Mouse (Mus musculus): Measurements from ENCODE around the gene Tmem189. TPM values are rescaled to one million over a fixed set of nuclear protein-coding genes. Genes with fewer than 3 reads are reported as not detected.
A peak's percentile ranks its signal among the peaks of the same experiment; 100 is the strongest.

Gene Tmem189
- total and polyA plus RNA-seq, 2 experiments = 4.8 to 19.6 TPM

DNA sequence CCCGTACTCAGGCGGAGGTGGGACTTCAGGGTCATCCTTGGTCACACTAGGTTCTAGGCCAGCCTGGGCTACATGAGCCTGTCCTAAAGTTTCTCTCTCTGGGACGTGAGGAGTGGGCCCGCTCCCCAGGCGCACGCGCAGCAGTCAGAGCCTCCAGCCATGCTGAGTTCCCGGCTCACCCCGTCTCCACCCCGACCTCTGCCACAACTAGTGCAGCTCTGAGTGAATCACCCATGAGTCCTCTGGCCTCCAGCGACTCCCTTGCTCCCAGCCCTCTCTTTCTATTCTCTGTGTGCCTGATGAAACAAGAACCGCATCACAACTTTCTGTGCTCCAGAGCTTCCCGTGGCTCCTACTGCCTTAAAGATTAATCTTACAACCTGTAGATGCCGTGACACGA, 18.8 kb upstream of the Tmem189 start:
- H3K4me3 ChIP-seq (ENCODE audit: insufficient read depth, low read depth, low read length) = no peak overlapping the region
- H3K27ac ChIP-seq (replicated peaks; ENCODE audit: insufficient read depth, low read depth, low read length) = no peak overlapping the region
- DNase-seq (ENCODE audit: extremely low read depth, low read depth, low spot score) = no peak
- TF ChIP-seq POLR2A (IDR thresholded peaks at IDR 0.05; ENCODE audit: extremely low read depth, insufficient read depth, low read length) (no peak), CTCF (IDR thresholded peaks at IDR 0.05; ENCODE audit: low read depth, low read length) (no peak)
- no peak overlapping the region for H3K9ac ChIP-seq (ENCODE audit: low read depth, low read length)
- H3K27me3 ChIP-seq (ENCODE audit: control insufficient read depth, insufficient read depth, low read length) = no peaks in the 10 kb centered on the region
- peaks cover 8% of the 10 kb centered on the region for H3K4me1 ChIP-seq (ENCODE audit: control insufficient read depth, insufficient read depth, low read length)
- 84% methylated on average over 15 of the region's 15 CpGs for WGBS
- H3K79me2 ChIP-seq (ENCODE audit: control insufficient read depth, insufficient read depth, low read length) = no peaks in the 10 kb centered on the region
- H3K36me3 ChIP-seq (ENCODE audit: control insufficient read depth, insufficient read depth, low read length) = no peaks in the 10 kb centered on the region

DNA sequence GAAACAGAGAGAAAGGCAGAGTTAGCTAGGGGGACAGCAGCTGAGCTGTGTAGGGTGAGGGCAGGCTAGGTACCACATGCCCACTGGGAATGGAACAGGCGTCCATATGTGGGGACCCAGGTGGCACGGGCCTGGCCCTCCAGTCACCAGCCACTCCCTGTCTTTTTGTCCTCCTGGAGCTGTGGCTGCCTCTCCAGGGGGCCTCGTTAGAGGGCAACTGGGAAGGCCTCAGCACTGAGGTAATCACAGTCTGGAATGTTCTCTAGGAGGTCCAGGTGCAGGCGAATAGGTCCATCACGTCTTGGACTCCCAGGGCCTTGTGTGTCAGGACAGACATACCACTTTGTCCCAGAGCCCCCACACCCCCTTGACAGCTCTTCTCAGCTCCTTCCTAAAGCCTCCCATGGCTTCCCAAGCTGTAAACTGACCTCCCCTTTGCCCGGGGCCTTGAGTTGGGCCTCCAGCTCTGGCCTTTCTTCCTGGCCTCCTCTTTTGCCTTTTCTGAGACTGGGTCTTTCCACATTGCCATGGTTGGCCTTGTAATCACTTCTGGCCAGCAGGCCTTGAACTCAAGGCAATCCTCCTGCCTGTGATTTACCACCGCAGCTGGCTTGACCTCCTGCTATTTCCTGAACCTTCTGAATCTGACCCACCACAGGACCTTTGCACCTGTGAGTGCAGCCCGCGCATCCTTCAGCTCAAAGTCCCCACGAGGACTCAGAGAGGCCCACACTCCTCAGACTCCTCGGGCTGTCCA, 16.7 kb upstream of the Tmem189 start:
- Histone ChIP-seq H3K4me3 (ENCODE audit: insufficient read depth, low read depth, low read length) (no peak overlapping the region), H3K27me3 (ENCODE audit: control insufficient read depth, insufficient read depth, low read length) (no peaks in the 10 kb centered on the region), H3K9ac (ENCODE audit: low read depth, low read length) (no peak overlapping the region), H3K79me2 (ENCODE audit: control insufficient read depth, insufficient read depth, low read length) (no peaks in the 10 kb centered on the region), H3K27ac (replicated peaks; ENCODE audit: insufficient read depth, low read depth, low read length) (no peak overlapping the region), H3K36me3 (ENCODE audit: control insufficient read depth, insufficient read depth, low read length) (no peaks in the 10 kb centered on the region), H3K4me1 (ENCODE audit: control insufficient read depth, insufficient read depth, low read length) (peaks cover 8% of the 10 kb centered on the region)
- TF ChIP-seq POLR2A (IDR thresholded peaks at IDR 0.05; ENCODE audit: extremely low read depth, insufficient read depth, low read length) (no peak), CTCF (IDR thresholded peaks at IDR 0.05; ENCODE audit: low read depth, low read length) (no peak)
- DNase-seq (ENCODE audit: extremely low read depth, low read depth, low spot score) = no peak
- WGBS = 92% methylated on average over 11 of the region's 11 CpGs

DNA sequence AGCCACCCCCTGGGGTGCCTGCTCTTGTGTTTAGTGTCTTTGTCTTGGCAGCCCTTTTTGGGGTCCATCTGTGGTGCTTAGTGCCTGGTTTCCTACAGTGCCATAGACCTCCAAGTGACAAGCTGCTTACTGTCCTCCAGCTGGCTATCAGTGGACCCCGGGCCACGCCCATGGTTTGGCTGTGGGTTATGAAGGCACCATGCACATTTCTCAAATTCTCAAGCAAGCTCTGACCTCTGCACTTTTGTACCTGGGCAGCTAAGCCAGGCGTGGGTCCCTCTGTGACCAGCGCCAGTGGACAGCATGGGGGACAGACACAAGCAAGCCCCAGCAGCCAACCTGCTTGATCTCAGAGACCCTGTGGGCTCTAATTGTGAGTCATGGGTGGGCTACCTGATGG, 14.8 kb upstream of the Tmem189 start:
- no peak for DNase-seq (ENCODE audit: extremely low read depth, low read depth, low spot score)
- Histone ChIP-seq H3K36me3 (ENCODE audit: control insufficient read depth, insufficient read depth, low read length) (no peaks in the 10 kb centered on the region), H3K79me2 (ENCODE audit: control insufficient read depth, insufficient read depth, low read length) (no peaks in the 10 kb centered on the region), H3K27me3 (ENCODE audit: control insufficient read depth, insufficient read depth, low read length) (no peaks in the 10 kb centered on the region), H3K4me1 (ENCODE audit: control insufficient read depth, insufficient read depth, low read length) (no peaks in the 10 kb centered on the region), H3K4me3 (ENCODE audit: insufficient read depth, low read depth, low read length) (no peak overlapping the region), H3K27ac (replicated peaks; ENCODE audit: insufficient read depth, low read depth, low read length) (no peak overlapping the region), H3K9ac (ENCODE audit: low read depth, low read length) (no peak overlapping the region)
- 94% methylated on average over 4 of the region's 4 CpGs for WGBS
- TF ChIP-seq CTCF (IDR thresholded peaks at IDR 0.05; ENCODE audit: low read depth, low read length) (no peak), POLR2A (IDR thresholded peaks at IDR 0.05; ENCODE audit: extremely low read depth, insufficient read depth, low read length) (no peak)

DNA sequence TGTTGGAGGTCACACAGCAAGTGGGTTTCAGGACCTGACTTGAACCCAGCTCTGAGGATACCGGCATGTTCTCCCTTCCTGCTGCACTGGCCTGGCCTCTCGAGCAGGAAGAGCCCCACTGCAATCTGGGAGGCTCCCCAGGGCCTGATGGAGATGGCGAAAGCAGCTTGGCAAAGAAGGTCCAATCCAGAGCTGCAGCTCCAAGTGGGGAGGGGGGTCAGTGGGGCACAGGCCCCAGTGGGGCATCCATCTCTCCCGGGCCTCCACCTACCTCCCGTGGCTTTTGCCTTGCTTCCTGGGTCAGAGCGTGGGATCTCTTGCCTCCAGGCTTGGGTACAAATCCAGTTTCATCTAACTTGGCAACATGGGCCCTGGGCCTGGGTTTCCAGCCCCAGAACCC, 12.5 kb upstream of the Tmem189 start:
- H3K79me2 ChIP-seq (ENCODE audit: control insufficient read depth, insufficient read depth, low read length) = no peaks in the 10 kb centered on the region
- H3K36me3 ChIP-seq (ENCODE audit: control insufficient read depth, insufficient read depth, low read length) = no peaks in the 10 kb centered on the region
- TF ChIP-seq POLR2A (IDR thresholded peaks at IDR 0.05; ENCODE audit: extremely low read depth, insufficient read depth, low read length) (no peak), CTCF (IDR thresholded peaks at IDR 0.05; ENCODE audit: low read depth, low read length) (no peak)
- no peak overlapping the region for H3K27ac ChIP-seq (replicated peaks; ENCODE audit: insufficient read depth, low read depth, low read length)
- WGBS = 80% methylated on average over 6 of the region's 6 CpGs
- no peak overlapping the region for H3K9ac ChIP-seq (ENCODE audit: low read depth, low read length)
- no peak overlapping the region for H3K4me3 ChIP-seq (ENCODE audit: insufficient read depth, low read depth, low read length)
- peaks cover 4% of the 10 kb centered on the region; the same call in 1 of the 2 replicates for H3K4me1 ChIP-seq (ENCODE audit: control insufficient read depth, insufficient read depth, low read length)
- H3K27me3 ChIP-seq (ENCODE audit: control insufficient read depth, insufficient read depth, low read length) = no peaks in the 10 kb centered on the region
- DNase-seq (ENCODE audit: extremely low read depth, low read depth, low spot score) = no peak

DNA sequence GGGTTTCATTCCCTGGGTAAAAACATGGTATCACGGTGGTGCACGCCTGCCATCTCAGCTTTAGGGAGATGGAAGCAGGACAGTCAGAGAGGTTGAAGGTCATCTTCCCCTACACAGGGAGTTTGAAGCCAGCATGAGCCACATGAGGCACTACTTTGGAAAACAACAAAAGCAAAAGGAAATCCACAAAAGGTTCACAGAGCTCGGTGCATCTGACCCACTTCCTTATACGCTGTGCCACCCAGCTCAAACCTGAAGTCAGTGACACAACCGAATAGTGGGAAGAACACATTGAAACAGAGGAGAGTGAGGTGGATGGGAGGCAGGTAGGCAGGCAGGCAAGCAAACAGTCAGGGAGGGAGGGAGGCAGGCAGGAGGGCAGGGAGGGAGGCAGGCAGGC, 11.8 kb upstream of the Tmem189 start:
- Histone ChIP-seq H3K27me3 (ENCODE audit: control insufficient read depth, insufficient read depth, low read length) (no peaks in the 10 kb centered on the region), H3K27ac (replicated peaks; ENCODE audit: insufficient read depth, low read depth, low read length) (no peak overlapping the region), H3K4me1 (ENCODE audit: control insufficient read depth, insufficient read depth, low read length) (peaks cover 4% of the 10 kb centered on the region; the same call in 1 of the 2 replicates), H3K9ac (ENCODE audit: low read depth, low read length) (peak overlapping the region; percentile 40; the same call in 1 of the 2 replicates), H3K4me3 (ENCODE audit: insufficient read depth, low read depth, low read length) (no peak overlapping the region), H3K36me3 (ENCODE audit: control insufficient read depth, insufficient read depth, low read length) (no peaks in the 10 kb centered on the region), H3K79me2 (ENCODE audit: control insufficient read depth, insufficient read depth, low read length) (no peaks in the 10 kb centered on the region)
- DNase-seq (ENCODE audit: extremely low read depth, low read depth, low spot score) = no peak
- TF ChIP-seq CTCF (IDR thresholded peaks at IDR 0.05; ENCODE audit: low read depth, low read length) = no peak
- TF ChIP-seq POLR2A (IDR thresholded peaks at IDR 0.05; ENCODE audit: extremely low read depth, insufficient read depth, low read length) = no peak
- WGBS = 80% methylated on average over 5 of the region's 5 CpGs

DNA sequence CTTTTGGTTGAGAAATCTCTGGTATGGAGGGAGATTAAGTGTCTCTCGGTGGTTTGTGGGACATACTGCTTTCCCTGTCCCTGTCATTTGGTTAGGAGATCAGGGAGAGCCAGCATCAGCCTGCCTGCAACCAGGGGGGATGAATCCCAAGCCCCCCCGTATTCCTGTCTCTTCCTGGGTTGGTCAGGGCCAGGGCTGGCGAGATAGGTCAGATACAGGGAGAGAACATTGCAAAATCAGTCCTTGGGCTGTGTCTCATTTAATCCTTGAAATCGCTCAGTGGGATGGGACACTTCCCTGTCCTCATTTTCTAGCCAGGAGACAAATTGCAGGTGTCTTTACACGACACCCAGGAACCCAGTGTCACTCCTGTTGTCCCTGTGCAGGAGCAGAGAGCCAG, 10.4 kb upstream of the Tmem189 start:
- Histone ChIP-seq H3K27ac (replicated peaks; ENCODE audit: insufficient read depth, low read depth, low read length) (no peak overlapping the region; the same call in 1 of the 2 replicates), H3K4me1 (ENCODE audit: control insufficient read depth, insufficient read depth, low read length) (peaks cover 12% of the 10 kb centered on the region; the same call in 1 of the 2 replicates), H3K4me3 (ENCODE audit: insufficient read depth, low read depth, low read length) (no peak overlapping the region), H3K27me3 (ENCODE audit: control insufficient read depth, insufficient read depth, low read length) (no peaks in the 10 kb centered on the region), H3K36me3 (ENCODE audit: control insufficient read depth, insufficient read depth, low read length) (no peaks in the 10 kb centered on the region), H3K9ac (ENCODE audit: low read depth, low read length) (no peak overlapping the region), H3K79me2 (ENCODE audit: control insufficient read depth, insufficient read depth, low read length) (no peaks in the 10 kb centered on the region)
- WGBS = 76% methylated on average over 5 of the region's 5 CpGs
- TF ChIP-seq POLR2A (IDR thresholded peaks at IDR 0.05; ENCODE audit: extremely low read depth, insufficient read depth, low read length) = no peak
- no peak for TF ChIP-seq CTCF (IDR thresholded peaks at IDR 0.05; ENCODE audit: low read depth, low read length)
- DNase-seq (ENCODE audit: extremely low read depth, low read depth, low spot score) = no peak

Data from liver, adult 2 months (tissue).